Mouse (Mus musculus): ENCODE measurements around the gene Brap.

GRCm38 (mm10) chr5:121660897-121661254, 513 bp downstream of the Brap start:
- no peak for TF ChIP-seq POLR2A (IDR thresholded peaks at IDR 0.05; ENCODE audit: borderline replicate concordance, extremely low read depth, insufficient read depth, insufficient read length, poor library complexity, severe bottlenecking)
- no peak for TF ChIP-seq CTCF (IDR thresholded peaks at IDR 0.05; ENCODE audit: borderline replicate concordance, extremely low read depth, insufficient read depth, insufficient read length)
